In genomic region chr8:77041214-77041613, GRCm38 (mm10) we compare ENCODE assay signal across 23 mouse cellular contexts.
A peak's percentile ranks its signal among the peaks of the same experiment; 100 is the strongest.
DNase-seq lines count a peak whose midpoint lies in the region; ATAC-seq lines count a peak whose summit lies in the region.
"Had no signal": no experiment of that assay in that cellular context is flagged by ENCODE, and none has a peak within 500 bp of the region (broad histone marks: within the 10 kb centered on the region; RNA-seq: fewer than 3 reads in every experiment).

No protein-coding gene starts in this region.

- no peak overlapping the region for H3K4me2 ChIP-seq in hindbrain, embryonic 12.5 days (replicated peaks)

- H3K27me3 ChIP-seq in hindbrain, embryonic 12.5 days: no peaks in the 10 kb centered on the region
- H3K27me3 ChIP-seq: CH12.LX, Patski had no signal

- H3K4me1 ChIP-seq in hindbrain, embryonic 12.5 days: no peaks in the 10 kb centered on the region

- H3K4me3 ChIP-seq in hindbrain, embryonic 12.5 days: no peak overlapping the region

- WGBS in hindbrain, embryonic 12.5 days: 93% methylated on average over 5 of the region's 5 CpGs

- peak; percentile 15 for DNase-seq in 416B (ENCODE audit: low read depth)
- DNase-seq in retina, postnatal 1 day: no peak
- DNase-seq in c-Kit-positive CD71-positive TER-119-positive erythroid progenitor cells, embryonic 14.5 days (ENCODE audit: low spot score): no peak
- DNase-seq: adrenal gland, adult 2 months; adrenal gland, adult 8-10 months; adrenal gland, postnatal 10 days; adrenal gland, postnatal 14 days; adrenal gland, postnatal 25 days; adrenal gland, postnatal 36 days; B cell, adult 2 months; cerebellum, adult 11 months; cerebellum, adult 11-12 months; cerebellum, adult 18-20 months; cerebellum, adult 2 months; cerebellum, adult 8-10 months had no signal

- ATAC-seq in granulocyte monocyte progenitor cell, adult 5-6 weeks (replicated peaks; ENCODE audit: poor library complexity, severe bottlenecking): peak; percentile 52
- ATAC-seq in megakaryocyte progenitor cell, adult 5-6 weeks (replicated peaks; ENCODE audit: poor library complexity): peak; percentile 58
- no peak for ATAC-seq in hindbrain, embryonic 12.5 days (ENCODE audit: low FRiP score)
- ATAC-seq: activated CD4-positive, CD25-positive, alpha-beta regulatory T cell, adult 4 months; CD4-positive, CD25-positive, alpha-beta regulatory T cell, adult 4 months; Patski had no signal

- no peaks in the 10 kb centered on the region for H3K36me3 ChIP-seq in hindbrain, embryonic 12.5 days
- H3K36me3 ChIP-seq: G1E had no signal

- no peak overlapping the region for H3K9ac ChIP-seq in hindbrain, embryonic 12.5 days

- no peak overlapping the region for H3K27ac ChIP-seq in hindbrain, embryonic 12.5 days

- H3K9me3 ChIP-seq in hindbrain, embryonic 12.5 days (replicated peaks): no peaks in the 10 kb centered on the region
- H3K9me3 ChIP-seq: G1E had no signal
